Mouse (Mus musculus) T-cell, adult 2 months (primary cell): ENCODE data around the gene Ndrg3.

Experiments
- DNase-seq: peaks from one replicate; pipeline ENCODE4 v3.0.0; 2022; ENCODE audit warnings: low spot score

The Ndrg3 gene

DNA sequence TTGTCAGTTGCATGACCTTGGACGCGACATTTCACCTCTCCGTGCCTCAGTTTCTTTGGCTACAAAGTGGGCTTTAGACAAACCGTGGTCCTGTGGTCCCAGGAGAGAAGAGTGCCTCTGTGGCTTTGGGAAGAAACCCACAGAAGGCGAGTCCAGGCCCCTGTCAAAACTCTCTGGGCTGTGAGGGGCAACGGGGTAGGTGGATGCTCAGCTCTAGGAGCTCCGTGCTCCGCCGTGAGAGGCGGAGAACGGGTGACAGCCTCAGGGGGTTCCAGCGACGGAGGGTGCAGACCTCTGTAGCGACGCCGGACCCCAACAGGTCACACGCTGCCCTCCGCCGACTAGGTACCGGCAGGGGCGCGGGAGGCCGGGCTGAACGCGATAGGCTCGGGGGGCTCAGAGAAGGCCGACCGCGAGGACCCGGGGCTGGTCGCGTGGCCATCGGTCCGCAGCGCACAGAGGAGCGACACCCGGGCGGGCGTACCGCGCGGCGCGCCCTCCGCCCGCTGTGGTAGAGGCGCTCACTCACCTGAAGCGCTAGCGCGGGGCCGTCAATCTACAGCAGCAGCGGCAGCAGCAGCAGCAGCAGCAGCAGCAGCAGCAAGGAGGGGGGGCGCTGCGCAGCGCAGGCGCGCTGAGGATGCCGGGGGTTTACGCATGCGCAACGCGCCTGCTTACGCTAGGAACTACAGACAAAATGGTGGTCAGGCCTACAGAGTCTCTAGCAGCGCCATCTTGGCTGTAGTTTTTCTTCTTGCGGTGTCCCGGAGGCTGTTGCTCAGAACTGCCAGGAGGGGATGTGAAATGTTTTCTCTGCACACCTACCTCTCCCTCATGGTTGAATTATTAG lies at the start of gene Ndrg3:
TSS of gene Ndrg3 (minus strand) at position 587 of the 850 bp plus-strand sequence.
- DNase-seq = peak; percentile 99

DNA sequence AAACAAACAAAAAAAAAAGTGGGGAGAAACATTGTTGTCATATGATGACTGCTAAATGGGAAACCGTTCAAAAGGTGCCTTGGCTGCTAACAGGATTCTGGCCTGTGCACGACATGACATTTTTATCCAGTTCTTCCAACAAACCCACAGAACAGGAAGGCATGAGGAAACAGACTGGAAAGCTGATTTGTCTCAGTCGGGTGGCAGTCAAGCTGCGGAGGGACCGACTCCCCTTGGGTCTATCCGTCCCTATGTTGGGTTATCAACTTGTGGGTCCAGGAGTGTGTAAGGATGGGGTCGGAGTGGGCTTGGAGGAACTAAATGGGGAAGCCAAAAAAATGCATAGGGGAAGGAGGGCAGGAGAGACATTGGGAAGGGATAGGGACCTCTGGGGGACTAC lies 49.6 kb upstream of the Ndrg3 start:
- DNase-seq = no peak

DNA sequence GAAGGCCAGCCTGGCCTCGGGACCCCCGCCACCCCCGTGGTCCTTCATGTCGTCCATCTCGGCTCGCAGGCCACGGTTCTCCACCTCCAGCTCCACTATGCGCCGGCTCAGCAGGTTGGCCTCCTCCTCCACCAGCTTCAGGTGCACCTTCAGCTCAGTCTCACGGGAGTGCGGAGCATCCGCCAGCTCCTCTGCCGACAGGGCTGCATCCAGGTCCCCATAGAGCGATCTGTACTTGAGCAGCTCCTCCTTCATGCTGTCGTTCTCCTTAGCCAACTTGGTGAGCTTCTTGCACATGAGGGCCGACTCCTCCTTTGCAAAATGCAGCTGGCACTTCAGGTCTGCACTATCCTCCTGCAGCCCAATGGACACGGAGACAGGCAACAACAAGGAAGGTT lies 48.8 kb upstream of the Ndrg3 start:
- DNase-seq = no peak

DNA sequence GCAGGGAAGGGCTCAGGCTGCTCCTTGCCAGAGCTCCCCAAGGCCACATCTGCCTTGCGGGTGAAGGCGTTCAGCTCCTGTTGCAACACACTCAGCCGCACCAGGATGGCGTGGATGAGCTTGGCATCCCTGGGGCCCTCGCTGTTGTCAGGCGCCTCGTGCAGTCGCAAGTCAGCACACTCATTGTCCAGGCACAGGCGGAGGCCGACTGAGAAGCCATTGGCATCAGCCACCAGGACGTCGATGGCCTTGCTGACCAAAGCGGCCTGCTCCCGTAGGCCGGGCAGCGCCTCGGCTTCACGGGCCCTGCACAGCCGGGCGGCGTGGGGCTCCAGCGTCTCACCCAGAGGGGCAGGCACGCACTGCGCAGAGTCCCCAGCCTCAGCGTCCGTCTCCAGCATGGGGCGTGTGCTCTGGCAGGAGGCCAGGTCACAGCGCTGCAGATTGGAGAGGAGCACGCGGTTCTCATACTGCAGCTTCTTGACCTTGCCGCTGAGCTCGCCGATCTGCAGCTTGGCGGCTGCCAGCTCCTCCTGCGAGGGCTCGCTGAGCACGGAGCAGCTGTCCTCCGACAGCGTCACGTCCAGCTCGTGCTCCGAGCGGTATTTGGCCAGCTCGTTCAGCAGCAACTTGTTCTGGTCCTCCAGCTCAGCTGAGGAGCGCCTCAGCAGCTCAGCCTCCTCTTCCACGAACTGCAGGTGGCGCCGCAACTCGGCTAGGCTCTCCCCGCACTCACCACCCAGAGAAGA lies 48.2 kb upstream of the Ndrg3 start:
- DNase-seq = no peak

DNA sequence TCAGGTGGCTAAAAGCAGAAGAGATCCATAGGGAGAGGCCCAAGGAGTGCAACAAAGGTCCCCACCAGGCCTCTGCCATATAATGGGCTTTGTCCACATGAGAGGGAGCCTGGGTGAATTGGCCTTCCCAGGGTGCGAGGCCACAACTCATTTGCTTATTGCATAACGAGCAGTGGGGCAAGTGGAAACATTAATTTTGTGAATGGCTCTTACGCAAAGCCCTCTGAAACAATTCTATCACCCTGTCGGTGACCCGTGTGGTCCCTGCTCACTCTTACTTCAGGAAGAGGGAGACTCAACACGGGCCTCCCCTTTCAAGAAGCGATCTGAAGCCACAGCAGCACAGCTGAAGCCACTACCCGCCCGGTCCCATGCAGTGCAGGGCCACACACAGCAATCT lies 45.4 kb upstream of the Ndrg3 start:
- no peak for DNase-seq

DNA sequence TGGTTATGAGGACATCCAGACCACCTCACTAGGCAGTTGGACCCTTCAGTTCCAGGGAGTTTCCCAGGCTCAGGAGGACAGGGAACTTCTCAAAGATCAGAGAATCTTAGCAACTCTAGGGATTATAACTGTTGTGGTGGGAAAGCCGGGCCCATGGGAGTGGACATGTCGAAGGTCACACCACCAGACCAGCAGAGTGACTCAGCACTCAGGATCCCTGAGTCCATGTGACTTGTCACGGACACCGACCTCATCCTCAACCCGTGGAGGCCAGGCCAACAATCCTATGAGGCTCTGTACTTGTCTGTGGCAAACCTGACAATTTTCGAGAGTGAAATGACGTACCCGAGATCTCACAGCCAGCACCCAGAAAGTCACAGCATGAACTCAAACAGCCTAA lies 44.5 kb upstream of the Ndrg3 start:
- no peak for DNase-seq

DNA sequence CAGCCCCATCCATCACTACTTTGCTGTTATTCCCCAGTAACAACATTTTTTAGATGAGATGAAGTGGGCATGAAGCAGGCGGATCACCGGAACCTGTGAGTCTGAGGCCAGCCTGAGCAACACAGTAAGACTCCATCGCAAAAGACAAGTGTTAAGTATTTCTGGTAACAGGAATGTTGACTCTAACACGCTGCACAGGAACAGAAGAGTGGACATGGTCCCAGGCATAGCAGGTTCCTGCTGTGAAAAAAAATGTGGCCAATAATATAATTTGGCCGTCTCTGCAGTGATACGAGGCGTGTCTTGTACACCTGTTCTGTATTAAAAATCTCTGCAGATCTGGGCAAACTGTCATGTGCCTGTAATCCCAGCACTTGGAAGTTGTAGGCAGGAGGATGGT lies 43.5 kb upstream of the Ndrg3 start:
- no peak for DNase-seq

DNA sequence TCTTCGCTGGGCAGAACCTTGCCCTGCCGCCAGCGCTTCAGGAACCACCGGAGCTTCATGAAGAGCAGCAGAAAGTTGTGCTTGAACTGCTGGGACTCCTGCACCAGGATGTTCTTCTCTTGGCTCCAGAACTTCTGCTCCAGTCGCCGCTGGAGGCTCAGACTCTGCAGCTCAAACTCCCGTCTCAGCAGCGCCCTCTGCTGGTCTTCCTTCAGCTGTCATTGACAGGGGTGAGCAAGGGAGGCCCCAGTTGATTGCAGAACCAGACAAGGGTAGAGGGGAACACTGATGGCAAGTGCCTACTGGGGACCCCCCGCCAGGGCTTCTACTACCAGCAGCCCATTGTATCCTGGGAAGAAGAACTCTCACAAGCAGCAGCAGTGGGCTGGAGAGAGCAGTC lies 38.9 kb upstream of the Ndrg3 start:
- DNase-seq = peak; percentile 70

- no peak for DNase-seq
Observed at GRCm38 (mm10) chr2:157028261-157028660, 36.4 kb upstream of the Ndrg3 start.

- no peak for DNase-seq
Observed at GRCm38 (mm10) chr2:157027106-157028008, 35.5 kb upstream of the Ndrg3 start.

DNA sequence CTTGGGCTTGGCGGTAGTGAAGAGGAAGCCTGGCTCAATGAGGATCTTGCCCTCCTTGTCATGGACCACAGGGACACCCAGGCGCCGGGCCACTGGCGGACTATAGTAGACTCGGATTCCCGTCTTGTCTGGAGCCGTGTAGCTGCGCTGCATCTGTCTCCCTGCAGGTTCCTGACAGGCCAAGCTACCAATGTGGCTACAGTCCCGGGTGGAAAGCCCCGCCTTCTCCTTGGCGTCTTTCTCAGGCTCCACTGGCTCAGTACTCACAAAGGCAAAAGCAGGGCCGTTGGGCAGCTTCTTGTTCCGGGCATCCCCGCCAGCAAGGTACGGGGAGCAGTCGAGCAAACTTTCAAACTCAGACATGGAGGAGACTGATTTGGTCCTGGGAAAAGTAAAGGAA lies 29.3 kb upstream of the Ndrg3 start:
- DNase-seq = no peak

GRCm38 (mm10) chr2:157019228-157019627 lies 27.4 kb upstream of the Ndrg3 start:
- no peak for DNase-seq

GRCm38 (mm10) chr2:157016529-157017270 lies 24.8 kb upstream of the Ndrg3 start:
- DNase-seq = no peak

DNA sequence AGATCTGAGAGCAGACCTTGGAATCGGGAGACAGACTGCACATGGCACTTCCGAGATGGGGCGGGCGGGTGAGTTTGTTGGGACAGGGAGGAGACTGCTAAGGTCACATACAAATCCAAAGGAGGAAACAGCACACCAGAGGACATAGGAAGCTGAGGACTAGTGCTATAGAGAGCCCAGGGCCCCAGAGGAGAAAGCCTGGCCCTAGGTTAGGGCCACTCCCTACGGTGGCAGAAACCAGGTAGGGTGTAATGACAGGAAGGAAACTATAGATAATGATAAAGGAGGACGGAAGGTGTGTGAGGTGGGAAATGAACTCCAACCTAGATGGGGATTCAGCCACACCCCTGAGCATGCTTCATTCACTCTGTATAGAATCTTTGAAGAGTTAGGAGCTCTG lies 20.5 kb upstream of the Ndrg3 start:
- DNase-seq = no peak

- no peak for DNase-seq
Observed at GRCm38 (mm10) chr2:157010634-157011310, 18.9 kb upstream of the Ndrg3 start.

GRCm38 (mm10) chr2:157010121-157010520 lies 18.3 kb upstream of the Ndrg3 start:
- no peak for DNase-seq

GRCm38 (mm10) chr2:157008509-157008908 lies 16.7 kb upstream of the Ndrg3 start:
- no peak for DNase-seq

- DNase-seq = no peak
Observed at GRCm38 (mm10) chr2:157007234-157007596, 15.4 kb upstream of the Ndrg3 start.

DNA sequence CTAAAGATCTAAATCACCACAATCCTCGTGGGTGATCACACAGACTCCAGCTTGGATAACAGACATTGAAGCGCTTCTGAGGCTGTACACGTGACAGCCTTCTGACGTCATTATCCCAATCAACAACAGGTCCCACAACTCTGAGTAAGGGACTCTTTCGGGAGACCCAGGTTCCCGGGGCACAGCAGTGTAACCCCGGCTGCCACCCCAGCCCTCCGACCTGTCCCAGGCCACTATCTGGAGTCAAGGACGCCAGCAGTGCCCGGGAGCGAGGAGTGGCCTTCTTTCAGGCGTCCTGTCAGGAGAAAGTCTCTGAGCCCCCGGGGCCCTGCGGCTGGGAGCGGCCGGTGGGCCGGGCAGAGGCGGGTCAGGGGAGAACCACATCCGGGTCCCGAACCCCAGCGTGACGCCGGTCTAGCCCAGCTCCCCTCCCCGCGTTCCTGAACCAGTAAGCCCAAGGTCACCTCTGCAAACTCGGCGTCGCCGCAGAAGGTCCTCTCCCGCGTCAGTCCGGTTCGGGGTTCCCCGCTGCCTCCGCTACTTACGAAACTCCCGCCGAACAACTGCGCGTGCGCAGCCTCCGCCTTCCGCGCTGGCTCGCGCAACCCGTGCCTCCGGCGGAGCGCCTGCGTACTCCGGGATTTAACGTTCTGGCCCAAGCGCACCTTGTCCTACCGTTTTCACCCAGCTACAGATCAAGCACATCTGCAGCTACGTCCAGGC lies 14.8 kb upstream of the Ndrg3 start, which contains the start of gene Dsn1:
TSS of gene Dsn1 (minus strand) at position 644 of the 723 bp plus-strand sequence.
- DNase-seq = peak; percentile 89

GRCm38 (mm10) chr2:157002321-157002720 lies 10.5 kb upstream of the Ndrg3 start:
- no peak for DNase-seq
